Mouse (Mus musculus): ENCODE data around the gene A630089N07Rik. TPM values are rescaled to one million over a fixed set of nuclear protein-coding genes. Genes with fewer than 3 reads are reported as not detected.

Gene A630089N07Rik
- total and polyA plus RNA-seq, 3 experiments = 0.84 to 1.8 (median 1.5) TPM

GRCm38 (mm10) chr16:97956011-97956410, 126.2 kb downstream of the A630089N07Rik start:
- Histone ChIP-seq H3K4me1 (ENCODE audit: control insufficient read depth, insufficient read depth, low read length) (peaks cover 3% of the 10 kb centered on the region; the same call in 1 of the 2 replicates), H3K79me2 (replicated peaks; ENCODE audit: control insufficient read depth, insufficient read depth, low read length) (peaks cover 3% of the 10 kb centered on the region; the same call in 1 of the 2 replicates), H3K4me3 (no peak overlapping the region), H3K36me3 (ENCODE audit: control insufficient read depth, insufficient read depth, low read length) (peaks cover 13% of the 10 kb centered on the region), H3K27ac (no peak overlapping the region), H3K27me3 (ENCODE audit: control insufficient read depth, insufficient read depth, low read length) (no peaks in the 10 kb centered on the region), H3K9ac (ENCODE audit: low read depth, low read length) (no peak overlapping the region)
- no peak for TF ChIP-seq EP300 (IDR thresholded peaks at IDR 0.05; ENCODE audit: insufficient read depth, low read depth, low read length)
- TF ChIP-seq CTCF (IDR thresholded peaks at IDR 0.05) = no peak
- no peak for TF ChIP-seq POLR2A (IDR thresholded peaks at IDR 0.05; ENCODE audit: insufficient read depth, low read depth, low read length)
- no peak for DNase-seq
- WGBS = 89% methylated on average over 2 of the region's 2 CpGs
- intact Hi-C loops (cut with DNase I) = no loop called here

GRCm38 (mm10) chr16:97953300-97953699, 128.9 kb downstream of the A630089N07Rik start:
- peaks cover 3% of the 10 kb centered on the region; the same call in 1 of the 2 replicates for H3K4me1 ChIP-seq (ENCODE audit: control insufficient read depth, insufficient read depth, low read length)
- no peak for TF ChIP-seq CTCF (IDR thresholded peaks at IDR 0.05)
- TF ChIP-seq EP300 (IDR thresholded peaks at IDR 0.05; ENCODE audit: insufficient read depth, low read depth, low read length) = no peak
- no peak for TF ChIP-seq POLR2A (IDR thresholded peaks at IDR 0.05; ENCODE audit: insufficient read depth, low read depth, low read length)
- intact Hi-C loops (cut with DNase I) = no loop called here
- H3K36me3 ChIP-seq (ENCODE audit: control insufficient read depth, insufficient read depth, low read length) = peaks cover 13% of the 10 kb centered on the region
- WGBS = 85% methylated on average over 2 of the region's 2 CpGs
- no peak overlapping the region for H3K27ac ChIP-seq
- no peak for DNase-seq
- H3K4me3 ChIP-seq = no peak overlapping the region
- H3K9ac ChIP-seq (ENCODE audit: low read depth, low read length) = no peak overlapping the region
- H3K79me2 ChIP-seq (replicated peaks; ENCODE audit: control insufficient read depth, insufficient read depth, low read length) = peaks cover 3% of the 10 kb centered on the region; the same call in 1 of the 2 replicates
- no peaks in the 10 kb centered on the region for H3K27me3 ChIP-seq (ENCODE audit: control insufficient read depth, insufficient read depth, low read length)

- intact Hi-C loops (cut with DNase I) = no loop called here
- Histone ChIP-seq H3K4me1 (ENCODE audit: control insufficient read depth, insufficient read depth, low read length) (no peaks in the 10 kb centered on the region), H3K4me3 (no peak overlapping the region), H3K36me3 (ENCODE audit: control insufficient read depth, insufficient read depth, low read length) (peaks cover 10% of the 10 kb centered on the region), H3K79me2 (replicated peaks; ENCODE audit: control insufficient read depth, insufficient read depth, low read length) (peaks cover 3% of the 10 kb centered on the region; the same call in 1 of the 2 replicates), H3K9ac (ENCODE audit: low read depth, low read length) (no peak overlapping the region), H3K27ac (no peak overlapping the region), H3K27me3 (ENCODE audit: control insufficient read depth, insufficient read depth, low read length) (no peaks in the 10 kb centered on the region)
- TF ChIP-seq CTCF (IDR thresholded peaks at IDR 0.05) = no peak
- no peak for TF ChIP-seq POLR2A (IDR thresholded peaks at IDR 0.05; ENCODE audit: insufficient read depth, low read depth, low read length)
- TF ChIP-seq EP300 (IDR thresholded peaks at IDR 0.05; ENCODE audit: insufficient read depth, low read depth, low read length) = no peak
- DNase-seq = no peak
- 75% methylated on average over 9 of the region's 9 CpGs for WGBS
Observed at GRCm38 (mm10) chr16:97952801-97953200, 129.4 kb downstream of the A630089N07Rik start.

GRCm38 (mm10) chr16:97952371-97952770, 129.9 kb downstream of the A630089N07Rik start:
- Histone ChIP-seq H3K79me2 (replicated peaks; ENCODE audit: control insufficient read depth, insufficient read depth, low read length) (peaks cover 3% of the 10 kb centered on the region; the same call in 1 of the 2 replicates), H3K4me1 (ENCODE audit: control insufficient read depth, insufficient read depth, low read length) (no peaks in the 10 kb centered on the region), H3K27me3 (ENCODE audit: control insufficient read depth, insufficient read depth, low read length) (no peaks in the 10 kb centered on the region), H3K4me3 (no peak overlapping the region), H3K27ac (no peak overlapping the region), H3K36me3 (ENCODE audit: control insufficient read depth, insufficient read depth, low read length) (peaks cover 10% of the 10 kb centered on the region), H3K9ac (ENCODE audit: low read depth, low read length) (no peak overlapping the region)
- WGBS = 88% methylated on average over 4 of the region's 4 CpGs
- intact Hi-C loops (cut with DNase I) = no loop called here
- no peak for DNase-seq
- TF ChIP-seq EP300 (IDR thresholded peaks at IDR 0.05; ENCODE audit: insufficient read depth, low read depth, low read length) (no peak), CTCF (IDR thresholded peaks at IDR 0.05) (no peak), POLR2A (IDR thresholded peaks at IDR 0.05; ENCODE audit: insufficient read depth, low read depth, low read length) (no peak)

Other genes starting within 250 kb of the A630089N07Rik start
- 1 to 10 TPM; 4.8 to 6.1 TPM for gene Prdm15, start 230.6 kb downstream of the A630089N07Rik start, total RNA-seq (2021)
- 4.6 and 7.0 TPM in 2 replicates for gene Prdm15, start 230.6 kb downstream of the A630089N07Rik start, polyA plus RNA-seq (2012; rRNA removed)
- gene C2cd2, start 119.9 kb downstream of the A630089N07Rik start, total RNA-seq (2021) = 10 to 100 TPM; 19.7 to 26.6 TPM
- gene C2cd2, start 119.9 kb downstream of the A630089N07Rik start, polyA plus RNA-seq (2012; rRNA removed) = 8.0 and 8.2 TPM in 2 replicates
- 10 to 100 TPM; 10.4 to 12.3 TPM for gene Zbtb21, start 119.8 kb downstream of the A630089N07Rik start, total RNA-seq (2021)
- 7.6 and 11.9 TPM in 2 replicates for gene Zbtb21, start 119.8 kb downstream of the A630089N07Rik start, polyA plus RNA-seq (2012; rRNA removed)
- 1 to 10 TPM; 3.7 to 4.7 TPM for gene B230307C23Rik, start 85.1 kb downstream of the A630089N07Rik start, total RNA-seq (2021)
- 3.1 and 6.4 TPM in 2 replicates for gene B230307C23Rik, start 85.1 kb downstream of the A630089N07Rik start, polyA plus RNA-seq (2012; rRNA removed)